Mouse (Mus musculus): Measurements from ENCODE around the gene Dgkb. TPM values are rescaled to one million over a fixed set of nuclear protein-coding genes. Genes with fewer than 3 reads are reported as not detected.

The Dgkb gene
- polyA plus RNA-seq, 1 experiment: 44.2 TPM

DNA sequence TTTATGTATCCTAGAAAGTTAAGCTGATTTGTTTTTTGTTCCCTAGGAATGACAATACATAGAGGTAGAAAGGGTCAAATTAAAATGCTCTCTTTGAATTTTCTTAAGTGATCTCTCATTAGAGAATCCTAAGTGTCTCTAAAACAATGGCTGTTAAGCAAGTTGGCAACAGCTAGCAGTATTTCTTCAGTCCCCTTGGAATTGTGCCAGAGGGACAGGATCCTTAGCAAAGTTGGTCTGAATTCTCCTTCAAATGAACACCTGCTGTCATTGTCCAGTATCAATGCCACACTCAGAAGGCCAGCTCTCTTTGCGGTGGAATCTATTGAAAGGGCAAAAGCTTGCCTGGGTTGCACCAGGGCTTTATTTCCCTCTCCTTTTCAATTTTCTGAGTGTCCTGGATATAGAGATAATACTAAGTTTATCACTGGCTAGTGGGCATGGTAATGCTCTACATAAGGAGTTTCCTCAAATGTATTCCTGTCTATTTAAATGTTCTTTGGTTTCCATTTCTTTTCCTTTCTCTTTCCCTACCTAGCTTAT is 510.3 kb downstream of the Dgkb start:
- H3K4me1 ChIP-seq (ENCODE audit: control insufficient read depth, insufficient read depth, low read length): no peaks in the 10 kb centered on the region
- TF ChIP-seq POLR2A (IDR thresholded peaks at IDR 0.05; ENCODE audit: extremely low read depth, insufficient read depth, low read length) (no peak), CTCF (IDR thresholded peaks at IDR 0.05; ENCODE audit: extremely low read depth, insufficient read depth, low read length) (no peak)
- H3K4me3 ChIP-seq (ENCODE audit: insufficient read depth, low read length): no peak overlapping the region
- no peak overlapping the region for H3K27ac ChIP-seq (ENCODE audit: insufficient read depth, low read length)

- TF ChIP-seq CTCF (IDR thresholded peaks at IDR 0.05; ENCODE audit: extremely low read depth, insufficient read depth, low read length) (no peak), POLR2A (IDR thresholded peaks at IDR 0.05; ENCODE audit: extremely low read depth, insufficient read depth, low read length) (no peak)
- H3K4me1 ChIP-seq (ENCODE audit: control insufficient read depth, insufficient read depth, low read length): no peaks in the 10 kb centered on the region
- H3K4me3 ChIP-seq (ENCODE audit: insufficient read depth, low read length): no peak overlapping the region
- H3K27ac ChIP-seq (ENCODE audit: insufficient read depth, low read length): no peak overlapping the region
These were observed 511.3 kb downstream of the Dgkb start for GRCm38 (mm10) chr12:38328779-38329178.

- no peak overlapping the region for H3K4me3 ChIP-seq (ENCODE audit: insufficient read depth, low read length)
- H3K4me1 ChIP-seq (ENCODE audit: control insufficient read depth, insufficient read depth, low read length): no peaks in the 10 kb centered on the region
- TF ChIP-seq CTCF (IDR thresholded peaks at IDR 0.05; ENCODE audit: extremely low read depth, insufficient read depth, low read length): peak; percentile 78
- TF ChIP-seq POLR2A (IDR thresholded peaks at IDR 0.05; ENCODE audit: extremely low read depth, insufficient read depth, low read length): no peak
- H3K27ac ChIP-seq (ENCODE audit: insufficient read depth, low read length): no peak overlapping the region
These were observed 525.1 kb downstream of the Dgkb start for GRCm38 (mm10) chr12:38342657-38343056.

DNA sequence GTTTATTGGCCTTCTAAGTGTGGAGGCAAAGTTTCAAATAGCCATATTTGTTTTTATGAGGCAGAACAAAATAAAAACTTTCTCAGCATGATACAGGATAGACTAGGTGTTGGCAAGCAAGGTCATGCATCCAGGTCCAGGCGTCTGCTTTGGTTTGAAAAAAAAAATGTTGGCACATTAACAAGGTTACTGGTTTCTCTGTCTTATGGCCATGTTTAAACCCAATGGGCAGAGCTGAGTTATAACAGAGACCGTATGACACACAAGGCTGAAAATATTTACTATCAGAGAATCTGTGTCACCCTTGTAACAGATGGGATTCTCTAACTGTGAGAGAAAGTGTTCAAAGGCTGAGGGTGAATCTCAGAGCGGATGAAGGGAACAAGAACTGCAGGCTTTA is 535.0 kb downstream of the Dgkb start:
- no peak for TF ChIP-seq CTCF (IDR thresholded peaks at IDR 0.05; ENCODE audit: extremely low read depth, insufficient read depth, low read length)
- TF ChIP-seq POLR2A (IDR thresholded peaks at IDR 0.05; ENCODE audit: extremely low read depth, insufficient read depth, low read length): no peak
- no peak overlapping the region for H3K27ac ChIP-seq (ENCODE audit: insufficient read depth, low read length)
- H3K4me1 ChIP-seq (ENCODE audit: control insufficient read depth, insufficient read depth, low read length): no peaks in the 10 kb centered on the region
- H3K4me3 ChIP-seq (ENCODE audit: insufficient read depth, low read length): no peak overlapping the region

DNA sequence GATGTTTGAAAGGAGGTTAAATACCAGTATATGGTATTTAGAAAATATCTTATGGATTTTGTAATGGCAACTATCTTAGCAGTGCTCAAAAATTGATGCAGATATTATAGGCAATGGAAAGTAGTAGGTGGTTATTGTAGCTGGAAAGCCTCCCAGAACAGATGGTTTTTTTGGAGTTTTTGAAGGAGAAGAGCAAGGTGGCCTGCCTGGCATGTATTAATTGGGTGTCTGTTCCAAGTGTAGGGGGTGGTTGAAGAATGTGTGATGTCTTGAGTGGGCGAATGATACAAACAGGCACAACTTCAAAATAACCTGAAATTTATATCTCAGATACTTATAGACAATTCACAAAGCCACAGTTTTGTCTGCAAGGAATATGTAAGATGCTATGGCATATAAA is 538.9 kb downstream of the Dgkb start:
- H3K4me1 ChIP-seq (ENCODE audit: control insufficient read depth, insufficient read depth, low read length): no peaks in the 10 kb centered on the region
- TF ChIP-seq POLR2A (IDR thresholded peaks at IDR 0.05; ENCODE audit: extremely low read depth, insufficient read depth, low read length): no peak
- no peak for TF ChIP-seq CTCF (IDR thresholded peaks at IDR 0.05; ENCODE audit: extremely low read depth, insufficient read depth, low read length)
- no peak overlapping the region for H3K4me3 ChIP-seq (ENCODE audit: insufficient read depth, low read length)
- H3K27ac ChIP-seq (ENCODE audit: insufficient read depth, low read length): no peak overlapping the region

DNA sequence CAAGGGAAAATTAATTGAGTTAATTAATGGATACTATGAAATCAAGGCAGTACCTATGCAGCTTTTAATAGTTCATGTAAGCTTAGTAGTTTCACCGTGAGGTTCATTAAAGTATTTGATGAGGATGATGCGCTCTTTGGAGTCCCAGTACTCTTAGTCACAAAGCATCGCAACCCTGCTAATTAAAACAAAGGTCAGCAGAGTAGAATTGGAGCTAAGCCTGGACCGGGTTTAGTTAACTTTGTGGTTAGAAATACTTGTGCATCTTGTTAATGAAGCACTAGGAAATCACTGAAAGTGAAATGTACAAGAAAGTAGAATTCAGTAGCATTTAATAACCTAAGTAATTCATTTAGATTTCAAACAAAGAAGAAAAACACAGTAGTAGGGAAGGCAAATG is 544.0 kb downstream of the Dgkb start:
- Histone ChIP-seq H3K4me3 (ENCODE audit: insufficient read depth, low read length) (no peak overlapping the region), H3K27ac (ENCODE audit: insufficient read depth, low read length) (no peak overlapping the region), H3K4me1 (ENCODE audit: control insufficient read depth, insufficient read depth, low read length) (no peaks in the 10 kb centered on the region)
- TF ChIP-seq POLR2A (IDR thresholded peaks at IDR 0.05; ENCODE audit: extremely low read depth, insufficient read depth, low read length) (no peak), CTCF (IDR thresholded peaks at IDR 0.05; ENCODE audit: extremely low read depth, insufficient read depth, low read length) (no peak)

DNA sequence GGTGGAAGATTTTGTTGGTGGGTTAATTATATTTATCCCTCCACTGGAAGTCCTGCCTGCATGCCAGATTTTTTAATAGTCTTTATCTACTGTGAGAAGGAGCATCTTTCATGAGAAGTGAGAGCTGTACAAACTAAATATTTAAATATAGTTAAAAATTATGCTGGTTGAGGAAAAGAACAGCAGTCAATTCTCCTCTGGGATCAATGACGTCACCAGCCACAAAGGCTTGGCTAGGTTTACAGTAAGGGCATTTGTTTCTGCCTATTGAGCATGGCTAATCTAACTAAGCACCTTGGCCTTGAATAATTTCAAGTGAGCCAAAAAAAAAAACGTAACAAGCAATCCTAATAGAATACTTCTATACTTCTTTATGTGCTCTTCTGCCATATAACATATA is 554.1 kb downstream of the Dgkb start:
- no peak for TF ChIP-seq CTCF (IDR thresholded peaks at IDR 0.05; ENCODE audit: extremely low read depth, insufficient read depth, low read length)
- Histone ChIP-seq H3K4me1 (ENCODE audit: control insufficient read depth, insufficient read depth, low read length) (no peaks in the 10 kb centered on the region), H3K27ac (ENCODE audit: insufficient read depth, low read length) (no peak overlapping the region), H3K4me3 (ENCODE audit: insufficient read depth, low read length) (no peak overlapping the region)

DNA sequence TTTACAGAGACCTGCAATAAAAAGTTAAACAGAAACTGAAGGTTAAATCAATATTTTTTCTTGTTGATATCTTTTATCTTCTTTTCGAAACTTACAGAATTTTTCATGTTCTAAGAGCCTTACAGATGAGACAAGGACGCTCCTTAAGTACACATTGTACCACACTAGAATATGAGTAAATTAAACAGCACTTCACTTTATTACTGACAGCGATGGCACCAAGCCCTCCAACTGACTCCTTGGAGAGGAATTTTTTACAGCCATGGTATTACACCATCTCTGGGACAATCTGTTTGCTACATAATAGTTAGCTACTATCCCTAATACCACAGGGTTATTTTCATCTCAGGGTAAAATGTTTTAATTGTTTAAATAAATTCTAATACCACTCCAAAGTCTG is 556.6 kb downstream of the Dgkb start:
- H3K4me1 ChIP-seq (ENCODE audit: control insufficient read depth, insufficient read depth, low read length): no peaks in the 10 kb centered on the region
- no peak overlapping the region for H3K27ac ChIP-seq (ENCODE audit: insufficient read depth, low read length)
- H3K4me3 ChIP-seq (ENCODE audit: insufficient read depth, low read length): no peak overlapping the region
- TF ChIP-seq POLR2A (IDR thresholded peaks at IDR 0.05; ENCODE audit: extremely low read depth, insufficient read depth, low read length): no peak
- no peak for TF ChIP-seq CTCF (IDR thresholded peaks at IDR 0.05; ENCODE audit: extremely low read depth, insufficient read depth, low read length)

DNA sequence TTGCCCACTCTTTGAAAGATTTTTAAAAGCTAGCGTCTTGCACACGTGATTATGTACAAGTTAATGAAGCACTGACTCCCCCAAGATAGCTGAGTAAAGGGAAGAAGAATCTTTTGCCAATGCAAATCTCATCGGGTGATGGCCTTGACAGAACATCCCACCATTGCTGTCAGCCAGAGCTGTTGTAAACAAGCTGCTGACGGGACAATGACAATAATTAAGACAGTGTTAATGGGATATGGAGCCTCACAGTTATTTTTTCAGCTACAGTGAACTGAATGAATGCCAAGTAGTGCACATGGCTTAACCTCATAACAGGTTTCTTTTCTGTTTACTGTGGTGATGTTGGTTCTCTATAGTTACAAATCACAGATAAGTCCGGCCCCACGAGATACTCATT is 568.4 kb downstream of the Dgkb start:
- no peak for TF ChIP-seq CTCF (IDR thresholded peaks at IDR 0.05; ENCODE audit: extremely low read depth, insufficient read depth, low read length)
- TF ChIP-seq POLR2A (IDR thresholded peaks at IDR 0.05; ENCODE audit: extremely low read depth, insufficient read depth, low read length): no peak
- H3K27ac ChIP-seq (ENCODE audit: insufficient read depth, low read length): no peak overlapping the region
- no peak overlapping the region for H3K4me3 ChIP-seq (ENCODE audit: insufficient read depth, low read length)
- H3K4me1 ChIP-seq (ENCODE audit: control insufficient read depth, insufficient read depth, low read length): no peaks in the 10 kb centered on the region; the same call in 1 of the 2 replicates

- no peak for TF ChIP-seq CTCF (IDR thresholded peaks at IDR 0.05; ENCODE audit: extremely low read depth, insufficient read depth, low read length)
- TF ChIP-seq POLR2A (IDR thresholded peaks at IDR 0.05; ENCODE audit: extremely low read depth, insufficient read depth, low read length): no peak
- Histone ChIP-seq H3K4me1 (ENCODE audit: control insufficient read depth, insufficient read depth, low read length) (no peaks in the 10 kb centered on the region; the same call in 1 of the 2 replicates), H3K4me3 (ENCODE audit: insufficient read depth, low read length) (no peak overlapping the region), H3K27ac (ENCODE audit: insufficient read depth, low read length) (no peak overlapping the region)
These were observed 569.5 kb downstream of the Dgkb start for GRCm38 (mm10) chr12:38386991-38387390.
